18 mouse cellular contexts compared by ENCODE assay signal in genomic region chr13:105222016-105222725, GRCm38 (mm10).
A peak's percentile ranks its signal among the peaks of the same experiment; 100 is the strongest.
DNase-seq lines count a peak whose midpoint lies in the region; ATAC-seq lines count a peak whose summit lies in the region.
"Had no signal": no experiment of that assay in that cellular context is flagged by ENCODE, and none has a peak within 500 bp of the region (broad histone marks: within the 10 kb centered on the region; RNA-seq: fewer than 3 reads in every experiment).

No protein-coding gene starts in this region.

- H3K4me3 ChIP-seq in kidney, embryonic 16.5 days (ENCODE audit: low read length) = no peak overlapping the region
- H3K4me3 ChIP-seq in forebrain, embryonic 14.5 days (ENCODE audit: low read depth, low read length) = no peak overlapping the region
- H3K4me3 ChIP-seq in hindbrain, embryonic 13.5 days = no peak overlapping the region
- no peak overlapping the region for H3K4me3 ChIP-seq in midbrain, embryonic 16.5 days (ENCODE audit: low read depth, low read length)
- H3K4me3 ChIP-seq in heart, embryonic 10.5 days = no peak overlapping the region
- H3K4me3 ChIP-seq: erythroblast, embryonic 14.5 days; limb, embryonic 10.5 days had no signal

- no peaks in the 10 kb centered on the region for H3K9me3 ChIP-seq in kidney, embryonic 16.5 days (ENCODE audit: low read length)
- H3K9me3 ChIP-seq in forebrain, embryonic 14.5 days (replicated peaks; ENCODE audit: control insufficient read depth, low read length) = no peaks in the 10 kb centered on the region
- H3K9me3 ChIP-seq in hindbrain, embryonic 13.5 days = no peaks in the 10 kb centered on the region
- no peaks in the 10 kb centered on the region for H3K9me3 ChIP-seq in midbrain, embryonic 16.5 days (replicated peaks; ENCODE audit: control insufficient read depth, low read length, poor library complexity, severe bottlenecking)
- no peaks in the 10 kb centered on the region for H3K9me3 ChIP-seq in heart, embryonic 10.5 days
- H3K9me3 ChIP-seq: limb, embryonic 10.5 days had no signal

- H3K27me3 ChIP-seq in kidney, embryonic 16.5 days (ENCODE audit: insufficient read depth, low read length) = no peaks in the 10 kb centered on the region
- H3K27me3 ChIP-seq in forebrain, embryonic 14.5 days (replicated peaks; ENCODE audit: control insufficient read depth, insufficient read depth, low read length) = no peaks in the 10 kb centered on the region
- H3K27me3 ChIP-seq in hindbrain, embryonic 13.5 days = no peaks in the 10 kb centered on the region
- H3K27me3 ChIP-seq in midbrain, embryonic 16.5 days (ENCODE audit: control insufficient read depth, insufficient read depth, low read depth, low read length) = no peaks in the 10 kb centered on the region
- no peaks in the 10 kb centered on the region for H3K27me3 ChIP-seq in heart, embryonic 10.5 days (ENCODE audit: insufficient read depth, poor library complexity, severe bottlenecking)

- WGBS in kidney, embryonic 16.5 days = 88% methylated on average over 5 of the region's 5 CpGs
- WGBS in forebrain, embryonic 14.5 days = 92% methylated on average over 5 of the region's 5 CpGs
- WGBS in hindbrain, embryonic 13.5 days = 92% methylated on average over 5 of the region's 5 CpGs
- WGBS in midbrain, embryonic 16.5 days = 89% methylated on average over 5 of the region's 5 CpGs
- WGBS in heart, embryonic 10.5 days = 74% methylated on average over 5 of the region's 5 CpGs

- no peak overlapping the region for H3K27ac ChIP-seq in kidney, embryonic 16.5 days (ENCODE audit: low read length)
- no peak overlapping the region for H3K27ac ChIP-seq in forebrain, embryonic 14.5 days (ENCODE audit: low read depth, low read length)
- H3K27ac ChIP-seq in hindbrain, embryonic 13.5 days = no peak overlapping the region
- no peak overlapping the region for H3K27ac ChIP-seq in midbrain, embryonic 16.5 days (ENCODE audit: low read length)
- H3K27ac ChIP-seq in heart, embryonic 10.5 days = no peak overlapping the region
- H3K27ac ChIP-seq: limb, embryonic 10.5 days had no signal

- ATAC-seq in kidney, embryonic 16.5 days (ENCODE audit: low FRiP score, low TSS enrichment) = peak; percentile 49; the same call in 1 of the 2 replicates
- 0 out of 2 replicates have a peak, but pooled peaks have one; percentile 6 for ATAC-seq in forebrain, embryonic 14.5 days
- peak; percentile 64 for ATAC-seq in hindbrain, embryonic 13.5 days (ENCODE audit: low FRiP score)
- 0 out of 2 replicates have a peak, but pooled peaks have one; percentile 29 for ATAC-seq in midbrain, embryonic 16.5 days
- ATAC-seq: inflammation-experienced regulatory T-cells, adult 6 months had no signal

- no peak overlapping the region for H3K4me2 ChIP-seq in kidney, embryonic 16.5 days (replicated peaks; ENCODE audit: low read depth, low read length)
- H3K4me2 ChIP-seq in forebrain, embryonic 14.5 days (ENCODE audit: low read length) = no peak overlapping the region
- no peak overlapping the region for H3K4me2 ChIP-seq in hindbrain, embryonic 13.5 days
- no peak overlapping the region for H3K4me2 ChIP-seq in midbrain, embryonic 16.5 days (ENCODE audit: low read length)

- no peak overlapping the region for H3K9ac ChIP-seq in kidney, embryonic 16.5 days (replicated peaks; ENCODE audit: low read length)
- H3K9ac ChIP-seq in forebrain, embryonic 14.5 days (ENCODE audit: low read length) = no peak overlapping the region
- H3K9ac ChIP-seq in hindbrain, embryonic 13.5 days = no peak overlapping the region
- no peak overlapping the region for H3K9ac ChIP-seq in midbrain, embryonic 16.5 days (ENCODE audit: low read depth, low read length)

- H3K4me1 ChIP-seq in kidney, embryonic 16.5 days (ENCODE audit: insufficient read depth, low read length) = no peaks in the 10 kb centered on the region
- H3K4me1 ChIP-seq in forebrain, embryonic 14.5 days (ENCODE audit: control insufficient read depth, insufficient read depth, low read length) = no peaks in the 10 kb centered on the region
- H3K4me1 ChIP-seq in hindbrain, embryonic 13.5 days (replicated peaks) = peaks cover 3% of the 10 kb centered on the region; the same call in 1 of the 2 replicates
- peaks cover 3% of the 10 kb centered on the region; the same call in 1 of the 2 replicates for H3K4me1 ChIP-seq in midbrain, embryonic 16.5 days (ENCODE audit: control insufficient read depth, insufficient read depth, low read length)
- H3K4me1 ChIP-seq in heart, embryonic 10.5 days = no peaks in the 10 kb centered on the region

- DNase-seq in kidney, postnatal 36 days = no peak
- no peak for DNase-seq in forebrain, embryonic 14.5 days (ENCODE audit: low spot score)
- no peak for DNase-seq in spleen, postnatal 4 days (ENCODE audit: low spot score in 2 of 2)
- DNase-seq in adrenal gland, postnatal 36 days = no peak
- DNase-seq in heart, embryonic 10.5 days (ENCODE audit: low spot score) = no peak
- DNase-seq: cerebellum, adult 2 months; kidney, adult 9 months; layer of hippocampus, postnatal 36 days; lung, adult 18-20 months; lung, postnatal 4 days; right cerebral cortex, postnatal 14 days; thymus, adult 18-20 months had no signal

- H3K36me3 ChIP-seq in kidney, embryonic 16.5 days (ENCODE audit: insufficient read depth, low read length) = no peaks in the 10 kb centered on the region
- H3K36me3 ChIP-seq in forebrain, embryonic 14.5 days (ENCODE audit: control insufficient read depth, insufficient read depth, low read length) = no peaks in the 10 kb centered on the region
- H3K36me3 ChIP-seq in hindbrain, embryonic 13.5 days = no peaks in the 10 kb centered on the region
- no peaks in the 10 kb centered on the region for H3K36me3 ChIP-seq in midbrain, embryonic 16.5 days (ENCODE audit: control insufficient read depth, insufficient read depth, low read length)
- no peaks in the 10 kb centered on the region for H3K36me3 ChIP-seq in heart, embryonic 10.5 days
- H3K36me3 ChIP-seq: limb, embryonic 10.5 days had no signal

Comparison
In these comparisons a context has a peak if more than half of its experiments do, and no peak if none do; other contexts are left out.
1. ATAC-seq: peak in every context shown above with its lines; median percentile 64 in hindbrain, embryonic 13.5 days; 49 in kidney, embryonic 16.5 days; 29 in midbrain, embryonic 16.5 days; 6 in forebrain, embryonic 14.5 days.